Mouse (Mus musculus) WW6 (cell line): ENCODE measurements at regions not wholly inside any gene's neighbourhood (a gene's known extent, or its start where the extent isn't known, plus 50 kb on each side); places are given as distances from the start of the nearest gene placed in this dataset.

Source experiments
- DNase-seq: peaks from one replicate; pipeline ENCODE4 v3.0.0-alpha.2; 2013; ENCODE audit warnings: low read depth, low spot score

DNA sequence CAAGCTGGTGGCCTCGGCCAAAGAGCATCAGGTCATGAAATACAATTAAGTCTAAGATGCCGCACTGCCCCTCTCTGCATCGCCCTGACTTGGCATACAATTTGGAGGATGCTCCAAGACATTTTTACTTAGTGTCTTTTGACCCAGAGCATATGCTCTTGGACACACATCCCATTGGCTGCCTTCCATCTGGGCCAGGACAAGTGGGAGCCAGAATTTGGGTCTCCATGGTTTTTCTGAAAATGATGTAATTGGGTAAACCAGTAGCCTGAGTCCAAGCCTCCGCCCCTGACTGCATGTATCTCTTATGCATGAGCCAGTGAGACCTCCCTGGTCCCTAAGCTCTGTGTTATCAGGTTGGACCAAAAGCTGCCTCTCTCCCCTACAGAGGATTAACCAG, 117.1 kb upstream of the Rpl38 start:
- DNase-seq = no peak

- no peak for DNase-seq
These were observed 119.7 kb upstream of the Rpl38 start for GRCm38 (mm10) chr11:114548658-114549057.

GRCm38 (mm10) chr11:114544212-114544611, 124.1 kb upstream of the Rpl38 start:
- no peak for DNase-seq

- DNase-seq = no peak
These were observed 126.2 kb upstream of the Rpl38 start for GRCm38 (mm10) chr11:114542167-114542566.

DNA sequence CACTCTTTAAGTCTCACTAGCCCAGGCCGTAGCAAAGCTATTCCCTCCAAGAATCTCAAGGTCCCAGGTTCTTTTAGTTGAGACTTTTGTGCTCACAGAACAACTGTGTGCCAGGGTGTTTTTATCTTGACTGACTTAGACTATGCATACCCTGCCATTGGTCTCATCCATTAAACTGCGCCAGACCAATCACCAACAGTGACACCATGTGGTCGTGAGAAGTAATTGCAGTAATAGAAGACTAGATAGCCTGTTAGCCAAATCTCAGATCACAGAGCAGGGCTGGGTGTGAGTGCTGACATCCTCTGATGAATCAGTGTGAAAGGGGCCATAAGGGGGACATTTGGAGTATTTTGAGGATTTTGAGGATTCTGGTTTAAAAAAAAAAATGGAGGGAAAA, 127.8 kb upstream of the Rpl38 start:
- no peak for DNase-seq

GRCm38 (mm10) chr11:114536616-114537493, 131.5 kb upstream of the Rpl38 start:
- DNase-seq = no peak

DNA sequence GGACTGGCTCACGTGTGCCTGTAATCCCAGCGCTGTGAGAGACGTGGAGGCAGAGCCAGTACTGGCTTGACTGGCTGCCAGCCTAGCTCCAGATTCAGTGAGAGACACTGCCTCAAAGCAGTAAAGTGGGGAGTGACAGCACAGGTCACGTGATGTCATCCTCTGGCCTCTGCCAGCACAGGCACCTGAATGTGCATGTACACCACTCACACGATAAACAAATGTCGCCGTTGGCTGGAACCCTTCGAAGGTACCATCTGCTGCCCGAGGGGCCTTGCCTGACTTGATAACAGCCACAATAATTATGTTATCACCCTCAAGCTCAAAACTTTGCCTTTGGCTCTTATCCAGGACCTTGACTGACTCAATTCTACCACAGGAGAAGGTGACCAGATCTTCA, 132.4 kb upstream of the Rpl38 start:
- DNase-seq = no peak

GRCm38 (mm10) chr11:114534436-114534835, 133.9 kb upstream of the Rpl38 start:
- DNase-seq = no peak

DNA sequence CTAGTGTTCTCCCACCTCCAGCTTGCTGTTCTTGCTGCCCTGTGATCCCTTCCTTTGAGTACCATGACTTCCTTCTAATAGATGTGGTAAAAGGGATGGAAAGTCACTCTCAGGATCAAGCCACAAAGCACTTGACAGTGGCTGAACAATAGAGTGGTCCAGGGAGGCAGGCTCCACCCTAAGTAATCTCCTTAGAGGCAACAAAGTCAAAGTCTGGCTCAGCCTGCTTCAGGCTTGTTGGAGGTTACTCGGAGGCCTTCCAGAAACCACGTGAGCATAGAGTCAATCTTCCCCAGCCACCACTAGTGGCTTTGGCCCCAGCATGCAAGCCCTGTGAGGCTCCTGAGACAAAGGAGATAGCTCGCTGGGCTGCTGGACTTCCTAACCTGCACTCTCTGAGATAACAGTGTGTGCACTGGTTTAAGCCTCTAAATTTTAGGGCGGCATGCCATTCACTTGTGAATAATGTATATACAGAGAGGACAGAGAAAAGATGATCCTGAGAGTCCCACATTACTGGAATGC, 137.0 kb upstream of the Rpl38 start:
- DNase-seq = peak; percentile 42

GRCm38 (mm10) chr11:114528937-114529772, 139.2 kb upstream of the Rpl38 start:
- DNase-seq = no peak

GRCm38 (mm10) chr11:114523444-114524238, 144.7 kb upstream of the Rpl38 start:
- peak; percentile 69 for DNase-seq

GRCm38 (mm10) chr11:114515278-114515677, 153.0 kb upstream of the Rpl38 start:
- DNase-seq = no peak

DNA sequence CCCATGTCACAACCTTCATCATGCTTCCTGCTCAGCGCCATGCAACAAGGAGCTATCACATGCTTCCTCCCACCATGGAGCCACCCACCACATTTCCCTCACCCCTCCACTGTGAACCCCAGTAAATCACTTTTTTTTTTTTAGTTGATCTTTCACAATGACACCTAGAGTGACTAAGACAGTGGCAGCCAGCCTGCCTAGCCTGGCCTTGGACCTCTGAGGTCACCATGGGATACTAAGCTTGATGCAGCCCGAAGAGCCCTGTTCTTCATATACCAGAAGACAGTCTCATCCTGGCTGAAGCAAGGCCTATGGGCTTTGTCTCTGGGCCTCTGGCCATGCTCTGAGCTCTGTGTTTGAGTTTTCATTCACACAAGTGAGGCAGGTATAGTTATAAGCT, 154.2 kb upstream of the Rpl38 start:
- no peak for DNase-seq

- no peak for DNase-seq
These were observed 154.9 kb upstream of the Rpl38 start for GRCm38 (mm10) chr11:114513446-114513845.

GRCm38 (mm10) chr11:114511994-114512393, 156.3 kb upstream of the Rpl38 start:
- DNase-seq = no peak

DNA sequence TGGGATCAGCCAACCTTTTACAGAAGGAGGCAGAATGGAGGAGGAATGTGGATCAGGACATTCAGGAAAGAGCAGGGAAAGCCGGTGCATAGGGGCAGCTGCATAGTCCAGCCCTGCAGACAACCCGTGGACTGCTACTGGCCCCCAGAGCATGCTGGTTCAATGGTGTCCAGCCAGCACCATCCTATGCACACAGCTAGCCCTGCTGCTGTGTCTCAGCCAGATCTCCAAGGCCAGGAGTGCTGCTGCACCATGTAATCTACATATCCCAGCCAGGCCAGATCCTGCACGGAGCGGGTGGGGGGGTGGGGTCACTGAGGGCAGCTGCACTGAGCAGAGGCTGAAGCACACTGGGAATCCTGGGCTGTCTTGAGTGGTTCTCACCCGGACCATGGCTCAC, 165.8 kb upstream of the Rpl38 start:
- DNase-seq = no peak

- DNase-seq = no peak
These were observed 166.3 kb upstream of the Rpl38 start for GRCm38 (mm10) chr11:114501869-114502540.

DNA sequence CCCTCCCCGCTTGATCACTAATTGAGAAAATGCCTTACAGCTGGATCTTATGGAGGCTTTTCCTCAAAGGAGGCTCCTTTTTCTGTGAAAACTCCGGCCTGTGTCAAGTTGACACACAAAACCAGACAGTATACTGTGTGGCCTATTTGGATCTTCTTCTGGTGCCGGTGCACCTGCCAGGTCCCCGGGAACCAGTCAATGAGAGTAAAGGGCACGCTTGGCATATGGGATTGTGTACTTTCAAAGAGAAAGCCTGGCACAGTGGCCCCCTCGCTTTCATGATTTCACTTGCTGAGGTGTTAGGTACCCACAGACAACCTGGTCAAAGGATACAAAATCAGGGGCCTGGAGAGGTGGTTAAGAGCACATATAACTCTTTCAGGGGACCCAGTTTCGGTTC, 167.9 kb upstream of the Rpl38 start:
- DNase-seq = no peak

DNA sequence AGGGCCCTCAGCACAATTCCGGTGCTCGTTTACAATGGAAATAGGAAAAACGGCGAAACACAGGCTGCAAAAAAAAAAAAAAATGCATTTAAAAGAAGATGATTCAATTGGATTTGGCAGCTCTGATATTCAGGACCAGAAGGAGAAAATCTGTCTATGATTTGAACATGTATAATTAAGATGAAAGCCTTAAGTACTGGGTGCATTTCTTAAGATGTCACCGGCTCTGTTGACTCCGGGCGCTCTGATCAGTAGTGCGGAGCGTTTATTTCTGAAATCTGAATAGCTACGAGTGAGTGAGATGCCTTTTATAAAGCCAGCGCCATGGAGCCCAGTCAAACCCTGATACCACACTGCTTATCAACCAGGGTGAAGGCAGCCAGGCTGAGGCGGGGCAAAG, 168.7 kb upstream of the Rpl38 start:
- no peak for DNase-seq

DNA sequence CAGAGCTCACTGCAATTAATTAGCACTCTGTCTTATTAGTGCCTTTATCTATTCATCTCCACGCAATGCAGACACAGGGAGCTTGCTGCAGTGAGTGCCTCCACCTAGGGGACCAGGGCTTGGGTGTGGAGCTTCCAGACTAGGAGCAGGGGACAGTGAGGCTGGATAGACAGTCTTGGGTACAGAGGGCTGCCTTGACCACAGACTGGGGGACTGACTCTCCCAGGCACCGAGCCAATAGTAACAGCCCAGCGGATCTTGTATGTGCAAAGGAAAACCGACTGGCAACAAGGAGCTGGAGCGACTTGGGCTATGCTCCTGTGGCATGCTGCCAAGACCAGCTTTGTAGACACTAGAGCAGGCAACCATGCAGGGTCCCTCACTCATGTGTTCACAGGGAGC, 172.8 kb upstream of the Rpl38 start:
- no peak for DNase-seq

- DNase-seq = no peak
These were observed 181.9 kb upstream of the Rpl38 start for GRCm38 (mm10) chr11:114486455-114486854.
